Comparison of ENCODE assay signal across 13 mouse cellular contexts in the genomic region with DNA sequence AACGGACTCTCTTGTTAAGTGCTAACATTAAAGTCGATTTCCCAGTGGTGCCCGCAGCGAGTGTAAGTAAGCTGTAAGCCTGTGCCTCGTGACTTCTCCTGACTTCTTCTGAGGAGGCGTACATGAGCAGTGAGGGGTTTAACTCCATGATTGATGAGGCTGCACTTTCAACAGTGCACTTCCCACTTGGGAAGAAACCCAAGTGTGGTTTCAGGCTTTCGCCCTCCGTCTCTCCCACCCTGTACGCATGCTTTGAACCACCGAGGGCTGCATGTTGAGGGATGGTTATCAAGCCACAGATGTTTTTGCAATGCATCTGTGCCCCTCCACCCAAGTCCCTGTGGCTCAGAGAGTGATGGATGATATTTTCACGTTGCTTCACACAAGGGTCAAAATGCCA. TPM values are rescaled to one million over a fixed set of nuclear protein-coding genes. Genes with fewer than 3 reads are reported as not detected.
A peak's percentile ranks its signal among the peaks of the same experiment; 100 is the strongest.
DNase-seq lines count a peak whose midpoint lies in the region; ATAC-seq and TF ChIP-seq lines count a peak whose summit lies in the region.
"Had no signal": no experiment of that assay in that cellular context is flagged by ENCODE, and none has a peak within 500 bp of the region (broad histone marks: within the 10 kb centered on the region; RNA-seq: fewer than 3 reads in every experiment).

No protein-coding gene starts in this region.

- ATAC-seq in hindbrain, embryonic 16.5 days: peak; percentile 53; the same call in 1 of the 2 replicates
- ATAC-seq in neural tube, embryonic 14.5 days (ENCODE audit: low read depth): peak; percentile 50; the same call in 1 of the 2 replicates

- H3K9me3 ChIP-seq in embryonic facial prominence, embryonic 10.5 days: no peaks in the 10 kb centered on the region
- H3K9me3 ChIP-seq in hindbrain, embryonic 16.5 days (ENCODE audit: control insufficient read depth, low read length): no peaks in the 10 kb centered on the region
- no peaks in the 10 kb centered on the region for H3K9me3 ChIP-seq in neural tube, embryonic 14.5 days (ENCODE audit: control insufficient read depth, low read length)

- H3K4me1 ChIP-seq in embryonic facial prominence, embryonic 10.5 days: peaks cover 63% of the 10 kb centered on the region
- H3K4me1 ChIP-seq in hindbrain, embryonic 16.5 days (ENCODE audit: control insufficient read depth, insufficient read depth, low read depth, low read length): peaks cover 16% of the 10 kb centered on the region
- H3K4me1 ChIP-seq in neural tube, embryonic 14.5 days (ENCODE audit: control insufficient read depth, insufficient read depth, low read length): peaks cover 7% of the 10 kb centered on the region; the same call in 1 of the 2 replicates
- H3K4me1 ChIP-seq in cerebellum, adult 2 months (ENCODE audit: control insufficient read depth, insufficient read depth, low read length): no peaks in the 10 kb centered on the region

- TF ChIP-seq POLR2A in cerebellum, adult 2 months (IDR thresholded peaks at IDR 0.05; ENCODE audit: borderline replicate concordance, insufficient read depth, low read length): no peak

- peaks cover 44% of the 10 kb centered on the region for H3K36me3 ChIP-seq in embryonic facial prominence, embryonic 10.5 days (replicated peaks)
- H3K36me3 ChIP-seq in hindbrain, embryonic 16.5 days (ENCODE audit: control insufficient read depth, insufficient read depth, low read length): no peaks in the 10 kb centered on the region
- H3K36me3 ChIP-seq in neural tube, embryonic 14.5 days (ENCODE audit: control insufficient read depth, insufficient read depth, low read length): no peaks in the 10 kb centered on the region

- H3K27me3 ChIP-seq in embryonic facial prominence, embryonic 10.5 days (replicated peaks; ENCODE audit: low read depth, poor library complexity, severe bottlenecking): no peaks in the 10 kb centered on the region
- no peaks in the 10 kb centered on the region for H3K27me3 ChIP-seq in hindbrain, embryonic 16.5 days (replicated peaks; ENCODE audit: control insufficient read depth, insufficient read depth, low read length)
- no peaks in the 10 kb centered on the region for H3K27me3 ChIP-seq in neural tube, embryonic 14.5 days (ENCODE audit: control insufficient read depth, insufficient read depth, low read length)
- H3K27me3 ChIP-seq in cerebellum, adult 2 months (ENCODE audit: control insufficient read depth, insufficient read depth, low read length): no peaks in the 10 kb centered on the region

- no peak for TF ChIP-seq CTCF in cerebellum, adult 2 months (IDR thresholded peaks at IDR 0.05; ENCODE audit: borderline replicate concordance, insufficient read depth, low read depth, low read length)

- no peak overlapping the region for H3K9ac ChIP-seq in hindbrain, embryonic 16.5 days (ENCODE audit: low read depth, low read length)
- H3K9ac ChIP-seq in neural tube, embryonic 14.5 days (replicated peaks; ENCODE audit: low read depth, low read length): no peak overlapping the region

- peak overlapping the region; percentile 30; the same call in 1 of the 2 replicates for H3K4me2 ChIP-seq in hindbrain, embryonic 16.5 days (ENCODE audit: low read length)
- peak overlapping the region; percentile 16; the same call in 1 of the 2 replicates for H3K4me2 ChIP-seq in neural tube, embryonic 14.5 days (ENCODE audit: low read depth, low read length)

- 0 out of 2 replicates have a peak overlapping the region, but pooled peaks have one; percentile 9 for H3K4me3 ChIP-seq in embryonic facial prominence, embryonic 10.5 days
- no peak overlapping the region for H3K4me3 ChIP-seq in hindbrain, embryonic 16.5 days (ENCODE audit: low read length)
- H3K4me3 ChIP-seq in neural tube, embryonic 14.5 days (ENCODE audit: low read depth, low read length): no peak overlapping the region
- H3K4me3 ChIP-seq in cerebellum, adult 2 months (replicated peaks; ENCODE audit: insufficient read depth, low read depth, low read length): no peak overlapping the region
- H3K4me3 ChIP-seq: gastrocnemius, adult 2 months had no signal

- peak; percentile 15 for DNase-seq in kidney, postnatal 10 days
- DNase-seq in kidney, adult 8-10 months: no peak
- no peak for DNase-seq in embryonic facial prominence, embryonic 10.5 days (ENCODE audit: low spot score)
- DNase-seq in cerebellum, adult 2 months: no peak
- no peak for DNase-seq in left cerebral cortex, adult 18-20 months (ENCODE audit: low spot score in 2 of 2)
- no peak for DNase-seq in frontal cortex, adult 2 months (ENCODE audit: extremely low spot score in 1 of 2, low spot score in 1 of 2)
- DNase-seq: cerebellum, adult 8-10 months; gastrocnemius, adult 2 months; heart, postnatal 4 days; right cerebral cortex, postnatal 14 days had no signal

- 50% methylated on average over 11 of the region's 11 CpGs for WGBS in embryonic facial prominence, embryonic 10.5 days
- WGBS in hindbrain, embryonic 16.5 days: 10% methylated on average over 11 of the region's 11 CpGs
- 6% methylated on average over 11 of the region's 11 CpGs for WGBS in neural tube, embryonic 14.5 days
- WGBS in cerebellum, adult 2 months: 63% methylated on average over 11 of the region's 11 CpGs

- peak overlapping the region; percentile 86 for H3K27ac ChIP-seq in embryonic facial prominence, embryonic 10.5 days (replicated peaks)
- no peak overlapping the region for H3K27ac ChIP-seq in hindbrain, embryonic 16.5 days (ENCODE audit: low read depth, low read length)
- H3K27ac ChIP-seq in neural tube, embryonic 14.5 days (ENCODE audit: low read depth, low read length): no peak overlapping the region
- no peak overlapping the region for H3K27ac ChIP-seq in cerebellum, adult 2 months (ENCODE audit: insufficient read depth, low read length)
- H3K27ac ChIP-seq: gastrocnemius, adult 2 months had no signal

RNA-seq across cellular contexts. Expression of gene Pygo1, which starts 47.5 kb away (rescaled TPM):
- polyA plus RNA-seq in embryonic facial prominence, embryonic 10.5 days (2016; fragmentation: Nextera tagmentation; extraction: Ambion mirVana): 6.5 and 7.3 TPM in 2 replicates
- 12.0 and 13.4 TPM in 2 replicates for polyA plus RNA-seq in hindbrain, embryonic 16.5 days (2015; fragmentation: Nextera tagmentation; extraction: Ambion mirVana)
- 19.7 and 20.5 TPM in 2 replicates for polyA plus RNA-seq in neural tube, embryonic 14.5 days (2014; fragmentation: Nextera tagmentation; extraction: Ambion mirVana)
- 9.8 and 10.0 TPM in 2 replicates for polyA plus RNA-seq in cerebellum, adult 2 months (2012; rRNA removed)
- total RNA-seq in left cerebral cortex, adult 18-20 months (2021): 10 to 100 TPM; 18.6 to 19.5 TPM
- 11.3 and 13.8 TPM in 2 replicates for polyA plus RNA-seq in frontal cortex, adult 2 months (2012; rRNA removed)
- total RNA-seq: megakaryocyte, adult 5-6 weeks had no signal
